Mouse (Mus musculus) neural tube, embryonic 13.5 days (tissue): Measurements from ENCODE around the gene Adam12. TPM values are rescaled to one million over a fixed set of nuclear protein-coding genes. Genes with fewer than 3 reads are reported as not detected.

ENCODE experiments used
- ATAC-seq: fragments of 200-750 bp; cut with Nextera tagmentation; 2 replicates; pipeline ENCODE4 v1.8.0; 2017; ENCODE audit warnings: low read depth, mild to moderate bottlenecking, moderate TSS enrichment, moderate library complexity
- H3K27ac ChIP-seq: fragments of 300-500 bp; sonication (generic); replicated peaks from 2 replicates; pipeline ENCODE4 v1.5.1; 2015; ENCODE audit warnings: moderate library complexity, mild to moderate bottlenecking, inconsistent platforms
- H3K27me3 ChIP-seq: fragments of 300-500 bp; sonication (generic); 2 replicates; pipeline ENCODE4 v1.6.1; 2015; ENCODE audit warnings: mild to moderate bottlenecking, inconsistent platforms
- H3K36me3 ChIP-seq: fragments of 300-500 bp; sonication (generic); 2 replicates; pipeline ENCODE4 v1.6.1; 2015; ENCODE audit warnings: mild to moderate bottlenecking, inconsistent platforms
- H3K4me1 ChIP-seq: fragments of 300-500 bp; sonication (generic); replicated peaks from 2 replicates; pipeline ENCODE4 v1.6.1; 2015; ENCODE audit warnings: inconsistent platforms
- H3K4me2 ChIP-seq: fragments of 300-500 bp; sonication (generic); 2 replicates; pipeline ENCODE4 v1.6.1; 2015; ENCODE audit warnings: inconsistent platforms, mild to moderate bottlenecking, moderate library complexity
- H3K4me3 ChIP-seq: fragments of 300-500 bp; sonication (generic); 2 replicates; pipeline ENCODE4 v1.5.1; 2015; ENCODE audit warnings: mild to moderate bottlenecking, inconsistent platforms
- H3K9ac ChIP-seq: fragments of 300-500 bp; sonication (generic); 2 replicates; pipeline ENCODE4 v1.6.1; 2015; ENCODE audit warnings: moderate library complexity, mild to moderate bottlenecking, inconsistent platforms
- H3K9me3 ChIP-seq: fragments of 300-500 bp; sonication (generic); 2 replicates; pipeline ENCODE4 v1.6.1; 2016; ENCODE audit warnings: inconsistent platforms
- WGBS: fragments of 180-500 bp; shearing (Covaris S2); methylation state at CpG from one replicate; pipeline ENCODE4 v1.1.7; 2015; 5-methylcytosine and 5-hydroxymethylcytosine counted together
- polyA plus RNA-seq: library from polyadenylated mRNA; unstranded; fragments of >200 nt; fragmentation: Nextera tagmentation; extraction: Ambion mirVana; gene quantifications from 2 replicates; pipeline ENCODE4 v1.2.1, GENCODE M21; 2015

Gene Adam12
- polyA plus RNA-seq, 1 experiment from 2014 or later = 2.4 TPM

DNA sequence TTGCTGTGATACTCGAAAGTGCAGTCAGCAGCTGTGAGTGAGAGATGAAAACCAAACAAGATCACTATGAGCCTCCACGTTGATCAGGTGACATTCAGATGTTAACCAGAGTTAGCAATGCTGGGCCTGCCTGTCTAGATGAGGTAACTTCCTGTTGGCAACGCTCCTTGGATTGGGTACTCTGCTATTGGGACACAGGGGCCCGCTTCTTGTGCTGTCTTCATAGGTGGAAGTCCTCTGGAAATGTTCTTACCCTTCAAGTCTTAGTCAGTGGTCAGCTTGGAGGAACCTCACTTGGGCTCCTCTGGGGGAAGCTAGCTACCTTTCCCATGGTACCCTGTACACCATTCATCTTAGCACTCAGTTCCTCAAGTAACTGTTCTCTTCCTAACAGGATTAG lies 169.3 kb downstream of the Adam12 start:
- Histone ChIP-seq H3K27ac (no peak overlapping the region), H3K4me1 (no peaks in the 10 kb centered on the region), H3K9ac (no peak overlapping the region), H3K4me3 (no peak overlapping the region), H3K27me3 (no peaks in the 10 kb centered on the region), H3K4me2 (no peak overlapping the region), H3K36me3 (no peaks in the 10 kb centered on the region), H3K9me3 (no peaks in the 10 kb centered on the region)
- WGBS = 85% methylated on average over 4 of the region's 4 CpGs
- ATAC-seq = no peak

GRCm38 (mm10) chr7:134052486-134052885 lies 179.5 kb downstream of the Adam12 start:
- H3K27ac ChIP-seq = no peak overlapping the region
- WGBS = 35% methylated on average over 2 of the region's 2 CpGs
- no peak overlapping the region for H3K9ac ChIP-seq
- no peaks in the 10 kb centered on the region for H3K36me3 ChIP-seq
- H3K27me3 ChIP-seq = no peaks in the 10 kb centered on the region
- no peak overlapping the region for H3K4me3 ChIP-seq
- no peak for ATAC-seq
- no peaks in the 10 kb centered on the region for H3K4me1 ChIP-seq
- no peaks in the 10 kb centered on the region for H3K9me3 ChIP-seq
- H3K4me2 ChIP-seq = no peak overlapping the region

- 82% methylated on average over 1 of the region's 1 CpGs for WGBS
- Histone ChIP-seq H3K4me1 (no peaks in the 10 kb centered on the region), H3K36me3 (no peaks in the 10 kb centered on the region), H3K4me2 (no peak overlapping the region), H3K9ac (no peak overlapping the region), H3K9me3 (peaks cover 2% of the 10 kb centered on the region; the same call in 1 of the 2 replicates), H3K4me3 (no peak overlapping the region), H3K27ac (no peak overlapping the region), H3K27me3 (no peaks in the 10 kb centered on the region)
- ATAC-seq = no peak
Measured at GRCm38 (mm10) chr7:134050371-134050770, 181.6 kb downstream of the Adam12 start.

DNA sequence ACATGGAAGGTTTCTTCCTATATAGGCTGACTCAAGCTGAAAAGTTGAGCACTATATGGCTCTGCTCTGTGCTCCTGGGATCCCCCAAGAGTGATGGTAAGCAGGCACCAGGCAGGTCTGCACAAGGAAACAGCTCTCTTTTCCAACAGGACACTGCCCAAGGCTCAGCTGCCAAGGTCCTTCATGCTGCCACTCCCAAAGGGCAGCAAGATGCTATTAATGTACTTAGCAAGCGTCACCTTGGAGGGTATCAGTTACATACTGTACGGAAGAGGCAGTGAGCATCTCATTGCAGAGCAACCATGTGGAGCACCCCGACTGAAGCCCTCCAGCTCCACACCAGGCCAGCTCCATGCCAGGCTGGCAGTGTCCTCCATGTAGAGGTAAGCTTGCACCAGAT lies 185.6 kb downstream of the Adam12 start:
- no peak overlapping the region for H3K27ac ChIP-seq
- H3K9me3 ChIP-seq = peaks cover 3% of the 10 kb centered on the region; the same call in 1 of the 2 replicates
- no peak overlapping the region for H3K4me2 ChIP-seq
- H3K4me3 ChIP-seq = no peak overlapping the region
- no peaks in the 10 kb centered on the region for H3K36me3 ChIP-seq
- no peaks in the 10 kb centered on the region for H3K27me3 ChIP-seq
- H3K9ac ChIP-seq = no peak overlapping the region
- H3K4me1 ChIP-seq = no peaks in the 10 kb centered on the region
- 87% methylated on average over 3 of the region's 3 CpGs for WGBS
- ATAC-seq = no peak

DNA sequence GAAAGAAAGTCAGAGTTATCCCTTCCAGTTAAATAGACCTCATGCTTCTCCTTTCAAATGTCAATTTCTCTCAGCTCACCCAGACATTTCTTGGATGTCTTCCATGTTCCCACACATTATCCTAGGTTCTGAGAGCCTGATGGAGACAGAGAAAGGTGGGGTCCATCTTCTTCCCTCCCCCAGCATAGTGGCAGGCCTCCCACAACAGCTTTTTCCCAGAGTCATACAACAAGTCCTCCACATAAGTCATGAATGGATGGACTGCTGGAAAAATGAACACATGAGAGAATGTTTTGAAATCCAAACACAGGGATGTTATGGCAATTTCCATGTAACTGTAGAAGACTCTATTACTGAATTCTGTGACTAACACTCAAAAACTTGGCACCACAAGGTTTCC lies 188.4 kb downstream of the Adam12 start:
- H3K4me1 ChIP-seq = no peaks in the 10 kb centered on the region
- H3K36me3 ChIP-seq = no peaks in the 10 kb centered on the region
- H3K4me2 ChIP-seq = no peak overlapping the region
- no peak overlapping the region for H3K9ac ChIP-seq
- H3K27me3 ChIP-seq = no peaks in the 10 kb centered on the region
- no peak overlapping the region for H3K4me3 ChIP-seq
- H3K9me3 ChIP-seq = peaks cover 3% of the 10 kb centered on the region; the same call in 1 of the 2 replicates
- H3K27ac ChIP-seq = no peak overlapping the region
- no peak for ATAC-seq

- Histone ChIP-seq H3K27me3 (no peaks in the 10 kb centered on the region), H3K36me3 (no peaks in the 10 kb centered on the region), H3K4me2 (no peak overlapping the region), H3K27ac (no peak overlapping the region), H3K9ac (no peak overlapping the region), H3K4me1 (no peaks in the 10 kb centered on the region), H3K9me3 (peaks cover 3% of the 10 kb centered on the region; the same call in 1 of the 2 replicates), H3K4me3 (no peak overlapping the region)
- no peak for ATAC-seq
Measured at GRCm38 (mm10) chr7:134042614-134043013, 189.3 kb downstream of the Adam12 start.

DNA sequence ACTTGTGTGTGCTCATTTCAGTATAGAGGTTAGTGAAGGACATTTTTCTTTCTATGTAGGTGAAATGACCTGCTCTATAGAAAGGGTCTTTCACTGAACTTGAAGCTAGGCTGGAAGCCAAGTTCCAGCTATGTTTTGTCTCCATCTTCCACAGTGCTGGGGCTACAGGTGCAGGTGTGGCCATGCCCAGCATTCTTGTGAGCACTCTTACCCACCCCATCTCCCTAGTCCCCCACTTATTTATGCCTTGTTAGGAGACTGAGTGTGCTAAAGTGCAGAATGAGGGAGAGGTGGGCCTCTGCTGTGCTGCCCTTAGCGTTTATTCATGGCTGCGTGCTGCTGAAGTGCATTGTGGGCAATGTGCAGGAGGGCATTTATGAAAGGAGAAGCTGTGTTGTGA lies 198.0 kb downstream of the Adam12 start:
- H3K4me3 ChIP-seq = no peak overlapping the region
- H3K9ac ChIP-seq = no peak overlapping the region
- no peaks in the 10 kb centered on the region for H3K27me3 ChIP-seq
- no peaks in the 10 kb centered on the region for H3K36me3 ChIP-seq
- ATAC-seq = no peak
- 86% methylated on average over 2 of the region's 2 CpGs for WGBS
- no peaks in the 10 kb centered on the region for H3K9me3 ChIP-seq
- no peak overlapping the region for H3K4me2 ChIP-seq
- peaks cover 3% of the 10 kb centered on the region; the same call in 1 of the 2 replicates for H3K4me1 ChIP-seq
- H3K27ac ChIP-seq = no peak overlapping the region

GRCm38 (mm10) chr7:134032959-134033366 lies 199.0 kb downstream of the Adam12 start:
- ATAC-seq = no peak
- Histone ChIP-seq H3K4me3 (no peak overlapping the region), H3K4me2 (no peak overlapping the region), H3K9me3 (no peaks in the 10 kb centered on the region), H3K9ac (no peak overlapping the region), H3K27me3 (no peaks in the 10 kb centered on the region), H3K36me3 (no peaks in the 10 kb centered on the region), H3K4me1 (peaks cover 10% of the 10 kb centered on the region; the same call in 1 of the 2 replicates), H3K27ac (no peak overlapping the region)
- 32% methylated on average over 6 of the region's 6 CpGs for WGBS

- no peaks in the 10 kb centered on the region for H3K9me3 ChIP-seq
- no peaks in the 10 kb centered on the region for H3K27me3 ChIP-seq
- no peak overlapping the region for H3K4me2 ChIP-seq
- no peak overlapping the region for H3K9ac ChIP-seq
- H3K36me3 ChIP-seq = no peaks in the 10 kb centered on the region
- 91% methylated on average over 6 of the region's 6 CpGs for WGBS
- no peak for ATAC-seq
- H3K4me1 ChIP-seq = peaks cover 20% of the 10 kb centered on the region
- no peak overlapping the region for H3K27ac ChIP-seq
- no peak overlapping the region for H3K4me3 ChIP-seq
Measured at GRCm38 (mm10) chr7:134031787-134032186, 200.2 kb downstream of the Adam12 start.

DNA sequence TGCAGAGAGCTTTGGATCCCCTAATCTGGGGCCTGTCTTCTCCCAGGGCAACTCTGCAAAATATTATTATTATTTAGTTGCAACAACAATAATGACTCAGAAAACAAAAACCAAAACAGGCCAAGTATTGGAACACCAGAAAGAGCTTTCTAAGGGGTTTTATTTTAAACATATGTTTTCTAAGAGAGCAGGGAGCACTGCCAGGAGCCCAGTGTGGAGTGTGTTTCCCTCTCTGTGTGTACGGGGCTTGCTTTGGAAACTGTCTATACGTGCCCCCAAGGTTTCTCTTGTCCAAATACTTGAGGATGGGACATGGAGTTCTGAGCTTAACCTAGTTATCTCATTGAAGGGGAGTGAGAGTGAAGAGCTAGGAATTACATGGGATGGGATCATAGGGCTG lies 200.7 kb downstream of the Adam12 start:
- H3K27ac ChIP-seq = no peak overlapping the region
- no peak overlapping the region for H3K9ac ChIP-seq
- no peak overlapping the region for H3K4me2 ChIP-seq
- no peaks in the 10 kb centered on the region for H3K27me3 ChIP-seq
- no peak for ATAC-seq
- H3K4me1 ChIP-seq = peaks cover 26% of the 10 kb centered on the region
- no peak overlapping the region for H3K4me3 ChIP-seq
- 79% methylated on average over 2 of the region's 2 CpGs for WGBS
- H3K9me3 ChIP-seq = no peaks in the 10 kb centered on the region
- no peaks in the 10 kb centered on the region for H3K36me3 ChIP-seq

- no peak overlapping the region for H3K27ac ChIP-seq
- H3K4me2 ChIP-seq = no peak overlapping the region
- H3K9ac ChIP-seq = no peak overlapping the region
- no peak overlapping the region for H3K4me3 ChIP-seq
- H3K9me3 ChIP-seq = no peaks in the 10 kb centered on the region
- no peak for ATAC-seq
- peaks cover 28% of the 10 kb centered on the region for H3K4me1 ChIP-seq
- H3K27me3 ChIP-seq = no peaks in the 10 kb centered on the region
- WGBS = 55% methylated on average over 7 of the region's 7 CpGs
- H3K36me3 ChIP-seq = no peaks in the 10 kb centered on the region
Measured at GRCm38 (mm10) chr7:134028281-134028830, 203.6 kb downstream of the Adam12 start.

DNA sequence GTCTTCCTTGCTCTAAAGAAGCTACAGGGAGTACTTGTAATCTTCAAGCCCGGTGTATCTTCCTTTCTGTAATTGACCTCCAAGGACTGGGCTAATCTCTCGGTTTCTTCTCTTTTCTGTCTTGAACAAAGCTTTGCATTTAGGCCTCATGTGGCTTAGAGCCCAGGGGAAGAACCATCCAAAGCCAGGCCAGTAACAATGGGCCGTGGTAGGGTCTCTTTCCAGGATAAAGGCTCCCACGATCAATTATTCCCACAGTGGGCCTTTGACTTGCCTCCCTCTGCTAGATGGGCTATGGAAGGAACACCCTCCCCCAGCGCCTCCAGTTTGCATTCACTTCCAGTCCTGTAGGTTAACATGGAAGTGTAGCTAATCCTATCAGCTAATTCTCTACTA lies 204.9 kb downstream of the Adam12 start:
- no peak overlapping the region for H3K9ac ChIP-seq
- no peak overlapping the region for H3K4me3 ChIP-seq
- peaks cover 28% of the 10 kb centered on the region for H3K4me1 ChIP-seq
- peak overlapping the region; percentile 61 for H3K27ac ChIP-seq
- H3K9me3 ChIP-seq = no peaks in the 10 kb centered on the region
- WGBS = 20% methylated on average over 5 of the region's 5 CpGs
- H3K27me3 ChIP-seq = no peaks in the 10 kb centered on the region
- no peak for ATAC-seq
- no peak overlapping the region for H3K4me2 ChIP-seq
- no peaks in the 10 kb centered on the region for H3K36me3 ChIP-seq
